Mouse (Mus musculus) olfactory bulb, adult 2 months (tissue): ENCODE data around the gene Art2b.

Experiments
- CTCF ChIP-seq: fragments of 200-500 bp; IDR thresholded peaks from 2 replicates; pipeline ENCODE4 v1.5.1; 2012; ENCODE audit warnings: low read depth, mild to moderate bottlenecking, low read length, moderate library complexity; ENCODE audit not compliant: insufficient read depth
- POLR2A ChIP-seq: fragments of 200-500 bp; IDR thresholded peaks from 2 replicates; pipeline ENCODE4 v1.6.1; 2012; ENCODE audit warnings: mild to moderate bottlenecking, low read depth, low read length, moderate library complexity; ENCODE audit not compliant: insufficient read depth

DNA sequence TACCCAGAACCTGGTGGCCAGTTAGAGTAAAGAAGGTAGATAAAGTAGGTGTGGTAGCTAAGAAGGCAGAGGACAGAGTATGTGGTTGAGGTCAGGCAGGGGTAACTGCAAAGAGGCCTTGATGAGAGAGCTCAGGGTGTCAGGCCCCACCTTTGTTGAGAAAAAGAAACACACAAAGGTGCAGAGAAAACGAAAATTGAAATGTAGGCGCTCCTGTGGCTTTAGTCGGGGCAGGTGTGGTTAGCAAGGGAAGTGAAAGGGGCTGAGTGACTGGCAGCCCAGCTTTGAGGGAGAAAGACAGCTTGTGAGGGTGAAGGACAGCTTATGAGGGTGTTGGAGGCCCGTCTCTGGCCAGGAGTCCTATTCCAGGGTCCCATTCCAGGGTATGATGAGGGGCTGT, 49.1 kb upstream of the Art2b start:
- no peak for TF ChIP-seq CTCF
- TF ChIP-seq POLR2A, result no peak
